Mouse (Mus musculus) bone marrow macrophage, adult 2 months (primary cell): ENCODE data around the gene Paqr3. TPM values are rescaled to one million over a fixed set of nuclear protein-coding genes. Genes with fewer than 3 reads are reported as not detected.

Experiments
- H3K27ac ChIP-seq: 2 replicates; pipeline ENCODE4 v1.5.1; 2012; ENCODE audit warnings: low read depth, low read length; ENCODE audit not compliant: insufficient read depth
- H3K4me1 ChIP-seq: 2 replicates; pipeline ENCODE4 v1.6.1; 2012; ENCODE audit warnings: low read length; ENCODE audit not compliant: control insufficient read depth, insufficient read depth
- H3K4me3 ChIP-seq: 2 replicates; pipeline ENCODE4 v1.5.1; 2012; ENCODE audit warnings: mild to moderate bottlenecking, low read length, moderate library complexity; ENCODE audit not compliant: insufficient read depth
- CTCF ChIP-seq: IDR thresholded peaks from 2 replicates; pipeline ENCODE4 v1.5.1; 2012; ENCODE audit warnings: low read depth, mild to moderate bottlenecking, low read length, moderate library complexity
- POLR2A ChIP-seq: IDR thresholded peaks from 2 replicates; pipeline ENCODE4 v1.6.1; 2012; ENCODE audit warnings: mild to moderate bottlenecking, low read depth, low read length, borderline replicate concordance
- polyA plus RNA-seq: library from polyadenylated mRNA; stranded (reverse); fragments of >200 nt; gene quantifications from 2 replicates; pipeline ENCODE4 v1.2.4, GENCODE M21; 2012; ENCODE audit not compliant: missing spikeins, insufficient read depth, insufficient read length

The Paqr3 gene
- polyA plus RNA-seq, 1 experiment = 2.4 TPM

DNA sequence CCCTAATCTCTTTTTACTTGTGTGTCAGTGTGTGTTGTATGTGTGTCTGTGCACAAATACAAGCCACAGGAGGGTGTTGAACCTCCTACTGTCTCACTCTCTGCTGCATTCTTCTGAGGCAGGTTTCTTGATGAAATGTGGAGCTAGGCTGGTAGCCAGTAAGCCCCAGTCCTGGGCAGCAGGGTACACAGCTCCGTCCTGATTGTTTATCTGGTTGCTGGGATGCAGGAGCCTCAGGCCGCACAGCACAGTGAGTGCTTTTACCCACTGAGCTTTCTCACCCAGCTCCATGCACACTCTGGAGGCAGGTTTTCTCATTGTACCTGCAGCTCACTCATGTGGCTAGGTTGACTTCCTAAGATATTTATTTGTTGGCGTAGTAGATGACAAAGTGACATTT lies 50.5 kb downstream of the Paqr3 start:
- peaks cover 6% of the 10 kb centered on the region for H3K4me1 ChIP-seq
- no peak overlapping the region for H3K4me3 ChIP-seq

DNA sequence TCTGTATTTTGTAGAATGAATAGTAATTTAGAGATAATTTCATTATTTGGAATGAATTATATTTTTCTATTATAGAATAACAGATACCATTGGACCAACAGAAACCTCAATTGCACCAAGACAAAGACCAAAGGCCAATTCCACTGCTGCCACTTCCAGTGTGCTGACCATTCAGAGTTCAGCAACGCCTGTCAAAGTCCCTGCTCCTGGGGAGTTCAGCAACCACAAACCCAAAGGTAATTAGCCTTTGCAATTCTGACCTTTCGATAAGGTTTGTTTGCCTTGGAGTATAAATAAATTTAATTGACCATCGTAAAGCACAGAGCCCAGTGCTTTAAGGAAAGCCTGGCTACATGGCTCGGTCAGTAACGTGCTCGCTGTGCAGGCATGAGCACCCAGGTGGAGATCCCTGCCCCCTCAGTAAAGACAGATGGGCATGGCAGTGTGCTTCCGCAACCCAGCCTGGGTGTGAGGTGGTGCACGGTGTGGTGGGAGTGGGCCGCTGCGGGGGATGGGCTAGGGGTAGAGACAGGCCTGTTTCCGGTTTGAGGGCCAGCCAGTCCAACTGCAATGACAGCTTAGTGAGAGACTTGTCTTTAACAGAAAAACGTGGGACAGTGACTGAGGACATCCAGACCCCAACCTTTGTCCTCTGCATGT lies 54.5 kb downstream of the Paqr3 start:
- Histone ChIP-seq H3K27ac (no peak overlapping the region), H3K4me1 (peaks cover 5% of the 10 kb centered on the region), H3K4me3 (no peak overlapping the region)
- TF ChIP-seq POLR2A = no peak
- no peak for TF ChIP-seq CTCF

More for the DNA sequence above, 50.5 kb downstream of the Paqr3 start:
- H3K27ac ChIP-seq = no peak overlapping the region
- TF ChIP-seq POLR2A = no peak
- TF ChIP-seq CTCF = no peak

DNA sequence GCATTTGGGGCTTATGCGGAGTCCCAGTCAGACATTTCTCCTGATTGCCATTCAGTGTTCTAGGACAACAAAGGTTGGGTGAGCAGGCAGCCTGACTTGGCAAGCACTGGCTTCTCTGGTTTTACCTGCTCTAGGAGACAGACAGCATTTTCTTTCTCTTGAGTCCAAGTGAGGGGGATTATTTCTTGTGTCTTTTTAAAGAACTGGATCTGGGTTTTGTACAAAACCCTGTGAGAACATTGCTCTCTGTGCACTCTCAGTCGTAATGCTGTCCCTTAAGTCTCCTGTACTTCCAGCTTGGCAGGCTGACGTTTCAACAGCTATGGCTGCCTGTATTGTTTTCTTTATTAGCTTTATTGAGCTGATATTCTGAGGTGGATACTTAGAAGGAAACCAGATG lies 55.0 kb downstream of the Paqr3 start:
- Histone ChIP-seq H3K27ac (no peak overlapping the region), H3K4me3 (no peak overlapping the region), H3K4me1 (peaks cover 4% of the 10 kb centered on the region)
- TF ChIP-seq CTCF (no peak), POLR2A (no peak)

DNA sequence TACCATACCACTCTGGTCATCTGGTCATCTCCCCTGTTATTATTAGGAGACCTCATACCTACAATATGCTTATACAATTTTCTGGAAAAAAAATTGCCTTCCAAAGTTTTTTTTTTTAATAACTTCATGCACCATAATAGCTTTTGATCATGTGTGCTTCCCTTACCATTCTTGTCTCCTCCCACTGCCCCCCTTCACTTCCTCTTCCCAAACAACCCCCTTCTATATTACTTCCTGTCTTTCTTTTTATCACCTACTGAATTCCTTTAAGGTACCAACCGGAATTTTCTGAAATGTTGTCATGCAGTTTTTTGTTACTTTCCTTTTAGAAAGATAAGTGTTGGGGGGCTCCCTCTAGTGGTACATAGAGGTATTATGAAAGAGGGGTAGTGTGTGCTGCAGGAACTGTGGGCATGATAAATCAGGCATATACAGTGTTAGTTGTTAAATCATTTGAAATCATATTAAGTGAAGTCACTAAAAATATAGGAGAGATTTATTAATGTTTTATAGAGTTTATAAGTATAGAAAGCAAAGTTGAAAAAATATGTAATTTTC lies 55.8 kb downstream of the Paqr3 start:
- H3K4me3 ChIP-seq = no peak overlapping the region
- H3K4me1 ChIP-seq = peaks cover 2% of the 10 kb centered on the region; the same call in 1 of the 2 replicates
- TF ChIP-seq CTCF (no peak), POLR2A (no peak)
- H3K27ac ChIP-seq = no peak overlapping the region

DNA sequence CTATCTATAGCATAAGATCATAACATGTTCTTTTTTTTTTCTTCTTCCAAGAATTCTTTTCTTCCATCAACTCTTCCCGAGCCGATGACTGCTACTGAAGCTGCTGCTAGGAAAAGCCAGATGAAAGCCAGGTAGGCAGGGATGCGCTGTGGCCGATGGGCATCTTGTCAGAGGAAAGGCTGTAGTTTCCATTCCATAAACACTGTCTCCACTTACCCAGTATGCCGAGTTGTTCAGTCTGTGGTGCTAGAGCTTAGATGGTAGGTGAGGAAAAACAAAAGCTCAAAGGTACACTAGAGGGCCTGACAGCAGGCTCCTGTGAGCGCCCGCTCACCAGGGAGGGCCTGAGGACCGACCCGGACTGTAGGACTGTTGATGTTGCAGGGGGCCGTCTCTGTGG lies 56.6 kb downstream of the Paqr3 start:
- H3K4me1 ChIP-seq = peaks cover 2% of the 10 kb centered on the region; the same call in 1 of the 2 replicates

DNA sequence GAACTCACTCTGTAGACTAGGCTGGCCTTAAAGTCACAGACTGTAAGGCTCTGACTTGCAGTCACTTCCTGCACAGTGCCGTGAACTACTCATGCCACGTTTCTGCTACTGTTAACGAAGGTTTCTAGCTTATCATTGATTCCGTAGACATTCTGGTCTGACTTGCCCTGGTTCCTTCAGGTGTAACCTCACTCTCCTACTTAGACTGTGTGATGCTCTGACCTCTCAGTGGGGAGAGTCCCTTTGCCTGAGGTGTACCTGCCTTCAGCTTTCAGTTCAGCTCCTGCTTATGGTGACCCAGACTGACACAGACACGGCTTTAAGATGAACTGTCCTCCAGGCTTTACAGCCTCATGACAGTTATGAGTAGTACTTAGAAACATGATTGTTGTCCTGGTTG lies 57.2 kb downstream of the Paqr3 start:
- H3K4me1 ChIP-seq = peaks cover 2% of the 10 kb centered on the region; the same call in 1 of the 2 replicates
- H3K4me3 ChIP-seq = no peak overlapping the region
- H3K27ac ChIP-seq = no peak overlapping the region
- TF ChIP-seq POLR2A (no peak), CTCF (no peak)

More for the DNA sequence above, 56.6 kb downstream of the Paqr3 start:
- no peak overlapping the region for H3K27ac ChIP-seq
- H3K4me3 ChIP-seq = no peak overlapping the region
- TF ChIP-seq POLR2A = no peak
- TF ChIP-seq CTCF = no peak

DNA sequence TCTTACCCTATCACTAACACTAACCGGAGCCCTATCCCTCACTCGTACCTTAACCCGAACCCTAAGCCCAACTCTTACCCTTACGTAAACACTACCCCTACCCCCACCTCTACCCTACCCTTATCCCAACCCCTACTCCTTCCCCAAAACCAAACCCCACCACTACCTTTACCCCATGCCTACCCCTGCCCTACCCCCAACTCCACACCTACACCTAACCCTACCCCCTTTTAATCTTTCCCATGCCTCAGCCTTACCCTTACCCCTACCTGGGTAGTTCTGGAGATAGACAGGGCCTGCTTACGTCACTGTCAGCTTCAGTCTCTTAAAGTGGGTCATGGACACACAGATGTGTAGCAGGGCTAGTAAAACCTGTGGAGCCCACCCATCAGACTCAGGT lies 62.5 kb downstream of the Paqr3 start:
- TF ChIP-seq POLR2A (no peak), CTCF (no peak)
- Histone ChIP-seq H3K4me3 (no peak overlapping the region), H3K4me1 (peaks cover 9% of the 10 kb centered on the region), H3K27ac (no peak overlapping the region)

DNA sequence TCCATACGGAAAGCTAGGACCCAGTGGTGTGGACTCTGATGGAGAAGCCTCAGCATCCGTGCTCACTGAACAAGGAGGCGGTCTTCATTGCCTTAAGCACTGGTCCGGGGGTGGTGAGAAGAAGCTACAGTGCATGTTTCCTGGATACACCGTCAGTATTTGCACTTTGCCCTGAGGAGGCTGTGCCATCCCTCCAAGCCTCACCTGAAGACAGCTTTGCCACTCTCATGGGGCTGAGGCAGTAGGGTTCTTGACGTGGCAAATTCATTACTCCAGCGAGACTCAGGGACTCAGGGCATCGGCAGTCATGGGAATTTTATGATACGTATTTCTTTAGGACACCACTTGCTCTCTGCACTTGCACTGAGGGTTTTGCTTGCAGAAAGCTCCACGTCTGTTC lies 64.7 kb downstream of the Paqr3 start:
- Histone ChIP-seq H3K4me3 (no peak overlapping the region), H3K4me1 (peaks cover 9% of the 10 kb centered on the region), H3K27ac (no peak overlapping the region)
- no peak for TF ChIP-seq CTCF
- no peak for TF ChIP-seq POLR2A

DNA sequence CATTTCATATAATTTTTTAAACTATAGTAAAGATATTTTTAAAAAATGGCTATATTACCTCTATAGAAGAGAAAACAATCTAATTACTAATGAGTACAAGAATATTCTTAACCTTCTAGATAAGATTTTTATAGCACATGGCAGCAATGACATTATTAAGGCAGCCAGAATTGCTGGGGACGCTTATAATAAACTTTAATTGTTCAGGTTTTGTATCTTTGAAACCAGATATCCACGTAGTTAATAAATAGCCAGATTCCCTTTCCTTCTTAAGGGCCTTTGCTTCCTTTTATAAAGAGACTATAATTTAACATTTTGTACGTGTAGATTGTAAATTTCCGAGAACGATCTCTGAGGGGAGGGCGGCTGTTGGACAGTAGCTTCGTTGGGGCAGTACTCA lies 66.1 kb downstream of the Paqr3 start:
- Histone ChIP-seq H3K4me1 (peaks cover 9% of the 10 kb centered on the region), H3K4me3 (no peak overlapping the region), H3K27ac (no peak overlapping the region)
- TF ChIP-seq POLR2A = no peak

Other genes starting within 250 kb of the Paqr3 start
- gene Bmp2k, start 113.9 kb downstream of the Paqr3 start, polyA plus RNA-seq = 37.0 and 41.5 TPM in 2 replicates